Mouse (Mus musculus) ES-E14 (cell line): ENCODE data around the gene Snrnp200. TPM values are rescaled to one million over a fixed set of nuclear protein-coding genes. Genes with fewer than 3 reads are reported as not detected.

Experiments used
- DNase-seq: peaks from one replicate; pipeline ENCODE4 v3.0.0-alpha.2; 2013; ENCODE audit warnings: low read depth, low spot score
- H3K27ac ChIP-seq: 2 replicates; pipeline ENCODE4 v1.5.1; 2012; ENCODE audit warnings: low read depth, mild to moderate bottlenecking, low read length, moderate library complexity, mixed read lengths; ENCODE audit not compliant: poor library complexity, insufficient read depth, severe bottlenecking
- H3K36me3 ChIP-seq: 2 replicates; pipeline ENCODE4 v1.6.1; 2012; ENCODE audit warnings: mild to moderate bottlenecking, low read length, moderate library complexity, mixed read lengths; ENCODE audit not compliant: control insufficient read depth, poor library complexity, insufficient read depth, severe bottlenecking
- H3K4me1 ChIP-seq, 2 experiments: fragments of 150-350 bp in 1 of 2; sonication (generic) in 1 of 2; 2 replicates each; pipeline ENCODE4 v1.6.1; 2012; ENCODE audit warnings: low read length in 2 of 2, mild to moderate bottlenecking in 1 of 2, mixed read lengths in 1 of 2; ENCODE audit not compliant: control insufficient read depth in 2 of 2, insufficient read depth in 2 of 2, poor library complexity in 1 of 2
- H3K4me3 ChIP-seq, 2 experiments: fragments of 150-350 bp in 1 of 2; sonication (generic) in 1 of 2; 2 replicates each; pipeline ENCODE4 v1.5.1; 2012; ENCODE audit warnings: low read length in 2 of 2, low read depth in 1 of 2, mild to moderate bottlenecking in 1 of 2, mixed read lengths in 1 of 2; ENCODE audit not compliant: insufficient read depth in 1 of 2, poor library complexity in 1 of 2, severe bottlenecking in 1 of 2
- H3K9ac ChIP-seq: 2 replicates; pipeline ENCODE4 v1.6.1; 2012; ENCODE audit warnings: low read depth, mild to moderate bottlenecking, low read length, mixed read lengths; ENCODE audit not compliant: poor library complexity, insufficient read depth, severe bottlenecking
- H3K9me3 ChIP-seq: fragments of 150-350 bp; sonication (generic); 2 replicates; pipeline ENCODE4 v1.6.1; 2012; ENCODE audit warnings: low read depth, mild to moderate bottlenecking, low read length; ENCODE audit not compliant: control insufficient read depth, insufficient read depth
- CHD2 ChIP-seq: IDR thresholded peaks from 2 replicates; pipeline ENCODE4 v1.6.1; 2014; ENCODE audit warnings: mild to moderate bottlenecking, low read depth, low read length, inconsistent platforms
- HCFC1 ChIP-seq: IDR thresholded peaks from 2 replicates; pipeline ENCODE4 v1.6.1; 2012; ENCODE audit warnings: low read length, inconsistent platforms, borderline replicate concordance; ENCODE audit not compliant: insufficient read depth
- MAFK ChIP-seq: IDR thresholded peaks from 2 replicates; pipeline ENCODE4 v1.6.1; 2014; ENCODE audit warnings: mild to moderate bottlenecking, low read depth, low read length, inconsistent platforms; ENCODE audit not compliant: insufficient read depth
- ZC3H11A ChIP-seq: IDR thresholded peaks from 2 replicates; pipeline ENCODE4 v1.6.1; 2012; ENCODE audit warnings: low read depth, mild to moderate bottlenecking, inconsistent platforms, low read length, borderline replicate concordance
- ZNF384 ChIP-seq: IDR thresholded peaks from 2 replicates; pipeline ENCODE4 v1.6.1; 2012; ENCODE audit warnings: low read depth, low read length, inconsistent platforms
- in situ Hi-C, 2 experiments: fragments of 600-800 bp; cut with MboI; formaldehyde crosslinking; loops; one replicate each; pipeline ENCODE4 v1.15.1; 2025; ENCODE audit warnings: low sequenced_read_pairs in 2 of 2, inconsistent platforms in 1 of 2; ENCODE audit not compliant: unreplicated experiment in 2 of 2
- total RNA-seq: library from RNA; depleted of rRNA; stranded (reverse); fragments of 300-350 nt; gene quantifications from 2 replicates; pipeline ENCODE4 v1.2.3, GENCODE M21; 2012

Snrnp200 gene
- total RNA-seq, 1 experiment = 147 TPM

- H3K9me3 ChIP-seq = no peaks in the 10 kb centered on the region
- in situ Hi-C loops = loop anchor here (25.0 kb wide), 2 partner anchors 1397 to 1872 kb away; partner anchors contain the start of gene Polr1b (in 1 of the 2)
- no peaks in the 10 kb centered on the region for H3K4me1 ChIP-seq
- no peak overlapping the region for H3K27ac ChIP-seq
- TF ChIP-seq CHD2 (no peak), MAFK (no peak), ZNF384 (no peak), ZC3H11A (no peak), HCFC1 (no peak)
- DNase-seq = no peak
- no peak overlapping the region for H3K9ac ChIP-seq
- peaks cover 42% of the 10 kb centered on the region for H3K36me3 ChIP-seq
- H3K4me3 ChIP-seq = no peak overlapping the region
These were observed 31.9 kb downstream of the Snrnp200 start for GRCm38 (mm10) chr2:127240065-127240464.

- peaks cover 7% of the 10 kb centered on the region for H3K36me3 ChIP-seq
- H3K27ac ChIP-seq = peak within 1 kb of the TSS; percentile 72
These were observed 39.6 kb downstream of the Snrnp200 start, which contains the start of the genes Ciao1 and Tmem127 for GRCm38 (mm10) chr2:127247592-127248333. Gene Ciao1, minus strand, starts transcription at chr2:127247816. Gene Tmem127, plus strand, starts transcription at chr2:127247908.

GRCm38 (mm10) chr2:127248334-127249004, 40.3 kb downstream of the Snrnp200 start:
- in situ Hi-C loops = loop anchor here (25.0 kb wide), 2 partner anchors 1389 to 1864 kb away; partner anchors contain the start of gene Polr1b (in 1 of the 2)
- no peak for DNase-seq
- no peak for TF ChIP-seq ZNF384
- TF ChIP-seq ZC3H11A = no peak
- no peak for TF ChIP-seq CHD2
- TF ChIP-seq MAFK = no peak
- TF ChIP-seq HCFC1 = no peak
- Histone ChIP-seq H3K9ac (peak overlapping the region; percentile 90), H3K27ac (peak overlapping the region; percentile 72; the same call in 1 of the 2 replicates), H3K4me1 (peaks cover 0 to 6% of the 10 kb centered on the region in 2 experiments; a peak in 2 of 4 replicates), H3K36me3 (peaks cover 7% of the 10 kb centered on the region), H3K9me3 (no peaks in the 10 kb centered on the region), H3K4me3 (peak overlapping the region; percentile 97 to 99)

More at GRCm38 (mm10) chr2:127247592-127248333, 39.6 kb downstream of the Snrnp200 start, which contains the start of the genes Ciao1 and Tmem127:
- Histone ChIP-seq H3K9ac (peak within 1 kb of the TSS; percentile 96), H3K4me1 (peaks cover 0 to 6% of the 10 kb centered on the region in 2 experiments; a peak in 2 of 4 replicates), H3K4me3 (peak within 1 kb of the TSS; percentile 97 to 99), H3K9me3 (no peaks in the 10 kb centered on the region)
- DNase-seq = peak; percentile 99
- peak; percentile 98 for TF ChIP-seq HCFC1
- TF ChIP-seq CHD2 = peak; percentile 95
- no peak for TF ChIP-seq ZNF384
- TF ChIP-seq MAFK = no peak
- no peak for TF ChIP-seq ZC3H11A
- in situ Hi-C loops = loop anchor here (25.0 kb wide), 2 partner anchors 1390 to 1865 kb away; partner anchors contain the start of gene Polr1b (in 1 of the 2)

GRCm38 (mm10) chr2:127250291-127251008, 42.3 kb downstream of the Snrnp200 start:
- TF ChIP-seq HCFC1 (no peak), ZNF384 (no peak), MAFK (no peak), ZC3H11A (no peak), CHD2 (no peak)
- Histone ChIP-seq H3K4me1 (peaks cover 0 to 6% of the 10 kb centered on the region in 2 experiments; a peak in 2 of 4 replicates), H3K4me3 (no peak overlapping the region), H3K9ac (no peak overlapping the region), H3K27ac (no peak overlapping the region), H3K9me3 (no peaks in the 10 kb centered on the region), H3K36me3 (no peaks in the 10 kb centered on the region; the same call in 1 of the 2 replicates)
- in situ Hi-C loops = no loop called here
- DNase-seq = no peak
